Mouse (Mus musculus): ENCODE measurements around the gene Nr4a1. TPM values are rescaled to one million over a fixed set of nuclear protein-coding genes. Genes with fewer than 3 reads are reported as not detected.
A peak's percentile ranks its signal among the peaks of the same experiment; 100 is the strongest.

The Nr4a1 gene
- polyA plus RNA-seq, 1 experiment from 2014 or later, result 6.9 TPM

GRCm38 (mm10) chr15:101278589-101278988, 24.5 kb downstream of the Nr4a1 start:
- peaks cover 4% of the 10 kb centered on the region; the same call in 1 of the 2 replicates for H3K36me3 ChIP-seq
- no peak overlapping the region for H3K27ac ChIP-seq (replicated peaks)
- H3K4me3 ChIP-seq, result no peak overlapping the region
- no peaks in the 10 kb centered on the region for H3K9me3 ChIP-seq
- no peaks in the 10 kb centered on the region for H3K27me3 ChIP-seq
- H3K4me2 ChIP-seq, result no peak overlapping the region
- H3K9ac ChIP-seq, result no peak overlapping the region
- peaks cover 9% of the 10 kb centered on the region for H3K4me1 ChIP-seq (replicated peaks)
- 42% methylated on average over 5 of the region's 5 CpGs for WGBS
- ATAC-seq (ENCODE audit: low FRiP score, low read depth), result no peak

GRCm38 (mm10) chr15:101279430-101279999, 25.4 kb downstream of the Nr4a1 start:
- Histone ChIP-seq H3K4me1 (replicated peaks) (peaks cover 9% of the 10 kb centered on the region), H3K27ac (replicated peaks) (no peak overlapping the region)

DNA sequence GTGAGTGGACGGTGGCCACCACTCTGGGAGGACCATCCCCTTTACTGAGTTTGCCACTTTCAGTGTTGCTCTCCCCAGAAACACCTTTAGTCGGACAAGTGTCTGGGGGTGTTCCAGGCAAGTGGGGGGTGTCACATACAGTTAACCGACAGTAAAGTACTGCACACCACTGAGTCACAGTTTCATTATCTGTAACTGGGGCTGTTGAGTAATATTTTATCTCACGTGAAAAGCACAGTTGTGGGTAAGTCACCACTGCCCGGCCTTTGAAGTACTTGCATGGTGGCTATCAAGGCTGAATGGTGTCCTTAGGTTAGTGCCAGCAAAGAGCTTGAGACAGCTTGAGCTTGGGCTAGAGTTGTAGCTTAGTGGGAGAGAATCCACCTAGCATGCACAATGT, 28.4 kb downstream of the Nr4a1 start:
- H3K4me2 ChIP-seq, result no peak overlapping the region
- no peak for ATAC-seq (ENCODE audit: low FRiP score, low read depth)

More at GRCm38 (mm10) chr15:101279430-101279999, 25.4 kb downstream of the Nr4a1 start:
- no peaks in the 10 kb centered on the region for H3K36me3 ChIP-seq
- H3K4me2 ChIP-seq, result no peak overlapping the region
- ATAC-seq (ENCODE audit: low FRiP score, low read depth), result no peak
- 73% methylated on average over 12 of the region's 12 CpGs for WGBS
- no peak overlapping the region for H3K4me3 ChIP-seq
- H3K9me3 ChIP-seq, result no peaks in the 10 kb centered on the region
- no peak overlapping the region for H3K9ac ChIP-seq
- no peaks in the 10 kb centered on the region for H3K27me3 ChIP-seq

GRCm38 (mm10) chr15:101283183-101283910, 29.3 kb downstream of the Nr4a1 start:
- H3K9me3 ChIP-seq, result no peaks in the 10 kb centered on the region
- peak overlapping the region; percentile 63 for H3K4me3 ChIP-seq
- peaks cover 29% of the 10 kb centered on the region for H3K4me1 ChIP-seq (replicated peaks)
- peak overlapping the region; percentile 85 for H3K27ac ChIP-seq (replicated peaks)
- no peaks in the 10 kb centered on the region for H3K27me3 ChIP-seq
- 1% methylated on average over 26 of the region's 26 CpGs for WGBS
- peaks cover 14% of the 10 kb centered on the region for H3K36me3 ChIP-seq
- peak overlapping the region; percentile 72 for H3K9ac ChIP-seq
- no peak; the same call in 1 of the 2 replicates for ATAC-seq (ENCODE audit: low FRiP score, low read depth)
- H3K4me2 ChIP-seq, result peak overlapping the region; percentile 98

More for the DNA sequence above, 28.4 kb downstream of the Nr4a1 start:
- Histone ChIP-seq H3K36me3 (peaks cover 6% of the 10 kb centered on the region), H3K4me3 (no peak overlapping the region), H3K27ac (replicated peaks) (no peak overlapping the region), H3K9ac (no peak overlapping the region), H3K27me3 (no peaks in the 10 kb centered on the region), H3K4me1 (replicated peaks) (peaks cover 29% of the 10 kb centered on the region), H3K9me3 (no peaks in the 10 kb centered on the region)
- 85% methylated on average over 5 of the region's 5 CpGs for WGBS

- Histone ChIP-seq H3K9me3 (no peaks in the 10 kb centered on the region), H3K27ac (replicated peaks) (peak within 1 kb of the TSS; percentile 85), H3K4me3 (peak within 1 kb of the TSS; percentile 63), H3K36me3 (peaks cover 18% of the 10 kb centered on the region), H3K4me1 (replicated peaks) (peaks cover 29% of the 10 kb centered on the region), H3K4me2 (peak within 1 kb of the TSS; percentile 98), H3K9ac (peak within 1 kb of the TSS; percentile 72), H3K27me3 (no peaks in the 10 kb centered on the region)
- peak; percentile 90 for ATAC-seq (ENCODE audit: low FRiP score, low read depth)
- WGBS, result under 1% methylated on average over 61 of the region's 61 CpGs
These were observed 30.1 kb downstream of the Nr4a1 start, which contains the start of gene Atg101 for GRCm38 (mm10) chr15:101283911-101284750. Gene Atg101, plus strand, starts transcription at chr15:101284272.

GRCm38 (mm10) chr15:101286129-101286770, 32.2 kb downstream of the Nr4a1 start:
- H3K27ac ChIP-seq (replicated peaks), result no peak overlapping the region
- H3K4me3 ChIP-seq, result no peak overlapping the region
- H3K27me3 ChIP-seq, result no peaks in the 10 kb centered on the region
- H3K36me3 ChIP-seq, result peaks cover 40% of the 10 kb centered on the region
- no peak overlapping the region for H3K9ac ChIP-seq
- 67% methylated on average over 9 of the region's 9 CpGs for WGBS
- ATAC-seq (ENCODE audit: low FRiP score, low read depth), result no peak
- no peak overlapping the region for H3K4me2 ChIP-seq
- no peaks in the 10 kb centered on the region for H3K9me3 ChIP-seq
- peaks cover 29% of the 10 kb centered on the region for H3K4me1 ChIP-seq (replicated peaks)

GRCm38 (mm10) chr15:101287361-101287760, 33.3 kb downstream of the Nr4a1 start:
- no peaks in the 10 kb centered on the region for H3K27me3 ChIP-seq
- H3K36me3 ChIP-seq, result peaks cover 43% of the 10 kb centered on the region
- no peaks in the 10 kb centered on the region for H3K9me3 ChIP-seq
- H3K9ac ChIP-seq, result no peak overlapping the region
- no peak for ATAC-seq (ENCODE audit: low FRiP score, low read depth)
- no peak overlapping the region for H3K4me3 ChIP-seq
- no peak overlapping the region for H3K4me2 ChIP-seq
- 90% methylated on average over 6 of the region's 6 CpGs for WGBS
- no peak overlapping the region for H3K27ac ChIP-seq (replicated peaks)
- peaks cover 29% of the 10 kb centered on the region for H3K4me1 ChIP-seq (replicated peaks)

- Histone ChIP-seq H3K9ac (no peak overlapping the region), H3K4me3 (no peak overlapping the region), H3K4me1 (replicated peaks) (peaks cover 12% of the 10 kb centered on the region), H3K27me3 (no peaks in the 10 kb centered on the region), H3K9me3 (no peaks in the 10 kb centered on the region), H3K36me3 (peaks cover 43% of the 10 kb centered on the region), H3K4me2 (no peak overlapping the region), H3K27ac (replicated peaks) (no peak overlapping the region)
- no peak for ATAC-seq (ENCODE audit: low FRiP score, low read depth)
- 97% methylated on average over 15 of the region's 15 CpGs for WGBS
These were observed 36.3 kb downstream of the Nr4a1 start for GRCm38 (mm10) chr15:101290354-101290753.

DNA sequence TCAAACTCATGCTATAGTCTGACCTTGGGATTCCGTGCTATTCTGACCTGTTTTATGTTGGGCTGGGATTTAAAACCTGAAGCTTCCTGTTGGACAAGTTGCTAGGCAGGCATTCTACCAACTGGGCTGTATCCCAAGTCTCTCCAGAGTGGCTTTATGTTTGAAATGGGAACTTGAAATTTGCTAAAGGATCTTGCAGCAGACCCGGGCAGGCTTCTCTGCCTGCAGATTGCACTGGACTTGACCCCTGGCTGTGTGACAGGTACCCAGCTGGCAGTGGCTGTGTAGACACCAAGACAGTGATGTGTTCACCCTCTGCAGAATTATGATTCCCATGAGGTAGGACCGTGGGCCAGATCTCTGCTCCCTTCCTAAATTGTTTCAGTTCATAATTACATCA, 37.9 kb downstream of the Nr4a1 start:
- Histone ChIP-seq H3K36me3 (peaks cover 40% of the 10 kb centered on the region), H3K4me2 (no peak overlapping the region), H3K4me1 (replicated peaks) (no peaks in the 10 kb centered on the region), H3K9me3 (no peaks in the 10 kb centered on the region), H3K9ac (no peak overlapping the region; the same call in 1 of the 2 replicates), H3K27me3 (no peaks in the 10 kb centered on the region), H3K27ac (replicated peaks) (no peak overlapping the region), H3K4me3 (no peak overlapping the region)
- ATAC-seq (ENCODE audit: low FRiP score, low read depth), result no peak
- WGBS, result 87% methylated on average over 3 of the region's 3 CpGs

DNA sequence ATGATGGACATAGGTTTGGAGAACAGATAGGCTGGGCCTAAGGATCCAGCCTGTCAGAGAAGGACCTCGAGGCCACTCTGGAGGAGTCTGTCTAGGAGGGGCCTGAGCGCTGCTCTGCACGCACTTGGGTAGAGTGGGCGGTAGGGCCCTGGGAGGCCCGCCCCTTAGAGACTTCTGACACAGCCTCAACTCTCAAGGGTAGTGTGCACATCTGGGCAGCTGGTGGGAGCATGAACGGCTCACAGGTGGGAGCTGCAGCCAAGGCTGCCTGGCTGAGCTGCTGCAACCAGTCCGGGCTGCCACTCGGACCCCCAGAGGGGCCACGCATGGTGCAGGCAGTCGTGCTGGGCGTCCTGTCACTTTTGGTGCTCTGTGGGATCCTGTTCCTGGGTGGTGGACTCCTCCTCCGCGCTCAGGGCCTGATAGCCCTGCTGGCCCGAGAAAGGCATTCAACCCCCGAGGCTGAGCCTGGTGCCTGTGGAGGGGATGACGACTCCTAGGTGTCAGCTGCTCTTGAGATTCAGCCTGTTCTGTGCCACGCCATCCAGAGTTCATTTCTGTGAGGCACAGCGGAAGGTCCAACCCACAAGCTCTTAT, 39.1 kb downstream of the Nr4a1 start, which contains the start of gene 6030408B16Rik:
Gene 6030408B16Rik, plus strand, starts transcription at position 188 of the 597 bp plus-strand sequence.
- Histone ChIP-seq H3K27ac (replicated peaks) (no peak within 1 kb of the TSS), H3K9ac (no peak within 1 kb of the TSS; the same call in 1 of the 2 replicates), H3K4me2 (no peak within 1 kb of the TSS), H3K9me3 (no peaks in the 10 kb centered on the region), H3K27me3 (no peaks in the 10 kb centered on the region), H3K36me3 (peaks cover 31% of the 10 kb centered on the region), H3K4me1 (replicated peaks) (no peaks in the 10 kb centered on the region), H3K4me3 (no peak within 1 kb of the TSS)
- 69% methylated on average over 18 of the region's 18 CpGs for WGBS
- ATAC-seq (ENCODE audit: low FRiP score, low read depth), result no peak

All from hindbrain, embryonic 15.5 days (tissue).